10 mouse cellular contexts compared by ENCODE assay signal in genomic region chr1:181284301-181285197, GRCm38 (mm10).
DNase-seq lines count a peak whose midpoint lies in the region; ATAC-seq and TF ChIP-seq lines count a peak whose summit lies in the region.
"Had no signal": no experiment of that assay in that cellular context is flagged by ENCODE, and none has a peak within 500 bp of the region (broad histone marks: within the 10 kb centered on the region; RNA-seq: fewer than 3 reads in every experiment).

No protein-coding gene starts in this region.

- H3K4me3 ChIP-seq in layer of hippocampus, adult 2 months = no peak overlapping the region
- peak overlapping the region in 2 of 3 experiments; percentile 8 to 20 for H3K4me3 ChIP-seq in CH12.LX (replicated peaks in 1 of 3; ENCODE audit: low read depth in 2 of 3, low read length in 2 of 3, poor library complexity in 1 of 3)
- H3K4me3 ChIP-seq: heart, embryonic 15.5 days had no signal

- dilution Hi-C loops in CH12.LX (cut with MboI; ENCODE audit: extremely low pct_ligation_motif_present, extremely low pct_unique_long_range_greater_than_20kb, low sequenced_read_pairs) = no loop called here

- no peaks in the 10 kb centered on the region for H3K79me2 ChIP-seq in CH12.LX (replicated peaks; ENCODE audit: control insufficient read depth, extremely low read depth, insufficient read depth, poor library complexity, severe bottlenecking)

- no peak for TF ChIP-seq EP300 in CH12.LX (IDR thresholded peaks at IDR 0.05; ENCODE audit: low read length)

- H3K9me3 ChIP-seq in CH12.LX (replicated peaks; ENCODE audit: low read length) = no peaks in the 10 kb centered on the region
- H3K9me3 ChIP-seq: heart, embryonic 15.5 days had no signal

- peak; percentile 46; the same call in 1 of the 2 replicates for ATAC-seq in megakaryocyte-erythroid progenitor cell, adult 5-6 weeks (replicated peaks; ENCODE audit: low FRiP score, low TSS enrichment, poor library complexity, severe bottlenecking)

- DNase-seq in layer of hippocampus, adult 2 months (ENCODE audit: low spot score in 2 of 2) = no peak
- DNase-seq in layer of hippocampus, adult 8-10 months (ENCODE audit: low spot score in 2 of 2) = no peak
- peak; percentile 39 for DNase-seq in CH12.LX (ENCODE audit: extremely low read depth)
- DNase-seq in ZHBTc4 (ENCODE audit: low read depth, low spot score) = peak; percentile 39
- no peak for DNase-seq in right cerebral cortex, postnatal 36 days (ENCODE audit: low spot score in 2 of 2)
- DNase-seq in adrenal gland, adult 2 months = no peak
- DNase-seq: cerebellum, postnatal 36 days; right cerebral cortex, postnatal 25 days had no signal

- H3K36me3 ChIP-seq in CH12.LX (replicated peaks in 1 of 2; ENCODE audit: control insufficient read depth in 1 of 2, insufficient read depth in 1 of 2, low read length in 1 of 2) = no peaks in the 10 kb centered on the region
- H3K36me3 ChIP-seq: heart, embryonic 15.5 days had no signal

- in situ Hi-C loops in CH12.LX (cut with MboI; ENCODE audit: low pct_ligation_motif_present, low pct_unique_long_range_greater_than_20kb, low sequenced_read_pairs) = loop anchor here (25.0 kb wide), 1 partner anchor 253 kb away; no protein-coding TSS in a partner anchor

- no peak overlapping the region for H3K27ac ChIP-seq in layer of hippocampus, adult 2 months
- H3K27ac ChIP-seq in CH12.LX (ENCODE audit: insufficient read depth, low read depth) = no peak overlapping the region
- H3K27ac ChIP-seq: heart, embryonic 15.5 days had no signal

- H3K27me3 ChIP-seq in CH12.LX (replicated peaks) = no peaks in the 10 kb centered on the region
- H3K27me3 ChIP-seq: heart, embryonic 15.5 days had no signal

- peak; percentile 64 for TF ChIP-seq CTCF in layer of hippocampus, adult 2 months (conservative IDR thresholded peaks at IDR 0.05)
- TF ChIP-seq CTCF in CH12.LX (conservative IDR thresholded peaks at IDR 0.05 in 1 of 2, IDR thresholded peaks at IDR 0.05 in 1 of 2; ENCODE audit: low read depth in 2 of 2, low read length in 2 of 2) = peak; percentile 7 to 62; a peak in 2 of 4 replicates

- H3K4me2 ChIP-seq in CH12.LX (ENCODE audit: insufficient read depth, low read depth, poor library complexity, severe bottlenecking) = 0 out of 2 replicates have a peak overlapping the region, but pooled peaks have one; percentile 12
- H3K4me2 ChIP-seq: heart, embryonic 15.5 days had no signal

- peak; percentile 55 for TF ChIP-seq RAD21 in CH12.LX (IDR thresholded peaks at IDR 0.05; ENCODE audit: low read depth, low read length)

- TF ChIP-seq POLR2A in CH12.LX (IDR thresholded peaks at IDR 0.05; ENCODE audit: low read depth, low read length) = peak; percentile 46

- H3K9ac ChIP-seq in CH12.LX (ENCODE audit: insufficient read depth, low read depth) = no peak overlapping the region
- H3K9ac ChIP-seq: heart, embryonic 15.5 days had no signal

- 0 out of 4 replicates have a peak, but pooled peaks cover 3 to 6% of the 10 kb centered on the region in 2 experiments for H3K4me1 ChIP-seq in CH12.LX (ENCODE audit: control insufficient read depth in 1 of 2, insufficient read depth in 2 of 2)

TF ChIP-seq in CH12.LX, 34 proteins besides CTCF, POLR2A, EP300 and RAD21:
- no peak for TF ChIP-seq TCF12 (IDR thresholded peaks at IDR 0.05; ENCODE audit: low read depth, low read length)
- TF ChIP-seq SMC3 (IDR thresholded peaks at IDR 0.05; ENCODE audit: low read depth, low read length) = peak; percentile 51
- TF ChIP-seq CHD2 (IDR thresholded peaks at IDR 0.05; ENCODE audit: low read length) = peak; percentile 74
- TF ChIP-seq TBP (conservative IDR thresholded peaks at IDR 0.05; ENCODE audit: low read depth, low read length) = 0 out of 2 replicates have a peak, but pooled peaks have one; percentile 37
- TF ChIP-seq IRF4 (IDR thresholded peaks at IDR 0.05; ENCODE audit: low read depth, low read length) = no peak
- TF ChIP-seq NELFE (IDR thresholded peaks at IDR 0.05; ENCODE audit: low read depth, low read length) = 0 out of 2 replicates have a peak, but pooled peaks have one; percentile 10
- 0 out of 2 replicates have a peak, but pooled peaks have one; percentile 7 for TF ChIP-seq MAX (IDR thresholded peaks at IDR 0.05; ENCODE audit: low read length)

Comparison
In these comparisons a context has a peak if more than half of its experiments do, and no peak if none do; other contexts are left out.
1. DNase-seq: peak in CH12.LX (single experiment) and ZHBTc4 (single experiment); none in layer of hippocampus, adult 2 months (0 of 2), layer of hippocampus, adult 8-10 months (0 of 2), right cerebral cortex, postnatal 36 days (0 of 2) and adrenal gland, adult 2 months (single experiment).